Comparison of ENCODE assay signal across 9 mouse cellular contexts in the genomic region with DNA sequence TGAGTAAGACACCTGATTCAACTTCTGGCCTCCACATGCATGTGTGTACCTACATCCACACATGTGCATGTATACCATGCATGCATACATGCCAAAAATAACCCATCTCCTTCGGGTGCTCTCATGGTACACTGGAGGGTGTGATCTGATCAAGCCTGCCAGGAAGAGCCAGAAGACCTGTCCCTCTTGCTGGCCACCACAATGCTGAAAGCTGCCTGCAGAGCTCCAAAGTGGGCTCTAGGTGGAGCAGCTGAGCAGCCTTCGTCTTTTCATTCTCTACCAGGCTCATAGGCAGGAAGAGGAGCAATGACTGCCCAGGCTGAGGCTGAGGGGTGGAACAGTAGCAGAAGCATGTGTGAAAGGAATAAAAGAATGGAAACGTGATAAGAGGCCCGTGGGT. TPM values are rescaled to one million over a fixed set of nuclear protein-coding genes. Genes with fewer than 3 reads are reported as not detected.
DNase-seq lines count a peak whose midpoint lies in the region; ATAC-seq lines count a peak whose summit lies in the region.
"Had no signal": no experiment of that assay in that cellular context is flagged by ENCODE, and none has a peak within 500 bp of the region (broad histone marks: within the 10 kb centered on the region; RNA-seq: fewer than 3 reads in every experiment).

No protein-coding gene starts in this region.

- H3K4me1 ChIP-seq in midbrain, embryonic 13.5 days (replicated peaks), result no peaks in the 10 kb centered on the region
- no peaks in the 10 kb centered on the region for H3K4me1 ChIP-seq in stomach, embryonic 16.5 days (ENCODE audit: control insufficient read depth, insufficient read depth, low read length)

- 0 out of 2 replicates have a peak, but pooled peaks cover 3% of the 10 kb centered on the region for H3K27me3 ChIP-seq in midbrain, embryonic 13.5 days
- no peaks in the 10 kb centered on the region for H3K27me3 ChIP-seq in stomach, embryonic 16.5 days (ENCODE audit: control insufficient read depth, insufficient read depth, low read length)

- no peaks in the 10 kb centered on the region for H3K36me3 ChIP-seq in midbrain, embryonic 13.5 days
- no peaks in the 10 kb centered on the region for H3K36me3 ChIP-seq in stomach, embryonic 16.5 days (ENCODE audit: control insufficient read depth, insufficient read depth, low read length)

- DNase-seq in ovary, postnatal 14 days (ENCODE audit: low spot score), result peak; percentile 46
- DNase-seq in ovary, adult 18-20 months (ENCODE audit: low spot score), result no peak
- DNase-seq in ZHBTc4 (ENCODE audit: low read depth, low spot score), result peak; percentile 69
- peak; percentile 82 for DNase-seq in embryo, embryonic 10.5 days (ENCODE audit: low spot score)
- DNase-seq in heart, postnatal 4 days, result peak; percentile 68
- DNase-seq in left cerebral cortex, postnatal 25 days (ENCODE audit: low spot score in 2 of 2), result peak; percentile 63 to 74

- H3K4me3 ChIP-seq in midbrain, embryonic 13.5 days (replicated peaks), result no peak overlapping the region
- no peak overlapping the region for H3K4me3 ChIP-seq in stomach, embryonic 16.5 days (replicated peaks; ENCODE audit: low read length)

- no peaks in the 10 kb centered on the region for H3K9me3 ChIP-seq in midbrain, embryonic 13.5 days
- H3K9me3 ChIP-seq in stomach, embryonic 16.5 days (replicated peaks; ENCODE audit: control insufficient read depth, low read length), result no peaks in the 10 kb centered on the region

- peak; percentile 81 for ATAC-seq in midbrain, embryonic 13.5 days
- ATAC-seq in stomach, embryonic 16.5 days (ENCODE audit: insufficient read depth, low FRiP score), result 0 out of 2 replicates have a peak, but pooled peaks have one; percentile 25

- H3K9ac ChIP-seq in midbrain, embryonic 13.5 days (replicated peaks), result no peak overlapping the region
- H3K9ac ChIP-seq in stomach, embryonic 16.5 days (ENCODE audit: low read length), result no peak overlapping the region

- intact Hi-C loops in left cerebral cortex, postnatal 25 days (cut with DNase I), result no loop called here

- 8% methylated on average over 4 of the region's 4 CpGs for WGBS in midbrain, embryonic 13.5 days
- 5% methylated on average over 4 of the region's 4 CpGs for WGBS in stomach, embryonic 16.5 days

- no peak overlapping the region for H3K27ac ChIP-seq in midbrain, embryonic 13.5 days
- no peak overlapping the region for H3K27ac ChIP-seq in stomach, embryonic 16.5 days (ENCODE audit: low read length)

- H3K4me2 ChIP-seq in midbrain, embryonic 13.5 days (replicated peaks), result no peak overlapping the region
- H3K4me2 ChIP-seq in stomach, embryonic 16.5 days (ENCODE audit: low read depth, low read length), result no peak overlapping the region

RNA-seq across cellular contexts. Expression of a gene that starts 21.5 kb away (rescaled TPM):
- not detected for total RNA-seq in heart, postnatal 4 days (2021)
- total RNA-seq in left cerebral cortex, postnatal 25 days (2021), result under 1 TPM in 1 of 2 experiments, not detected in 1; 0.37 TPM
- 0.58 and 0.67 TPM in 2 replicates for polyA plus RNA-seq in midbrain, embryonic 13.5 days (2015; fragmentation: Nextera tagmentation; extraction: Ambion mirVana)
- polyA plus RNA-seq in stomach, embryonic 16.5 days (2015; fragmentation: Nextera tagmentation; extraction: Ambion mirVana), result 8.3 and 9.3 TPM in 2 replicates
- total RNA-seq: gastrocnemius, postnatal 4 days had no signal

RNA-seq across cellular contexts. Expression of a gene that starts 31.7 kb away (rescaled TPM):
- 1 to 10 TPM in 1 of 2 experiments, under 1 TPM in 1; 0.61 to 1.1 TPM for total RNA-seq in heart, postnatal 4 days (2021)
- not detected for total RNA-seq in left cerebral cortex, postnatal 25 days (2021)
- polyA plus RNA-seq in midbrain, embryonic 13.5 days (2015; fragmentation: Nextera tagmentation; extraction: Ambion mirVana), result not detected in 2 replicates
- 1.9 and 3.8 TPM in 2 replicates for polyA plus RNA-seq in stomach, embryonic 16.5 days (2015; fragmentation: Nextera tagmentation; extraction: Ambion mirVana)
